Mouse (Mus musculus) CD4-positive helper T cell, adult 2 months (primary cell): Measurements from ENCODE around the gene 6430571L13Rik.

ENCODE experiments used
- DNase-seq: peaks from one replicate; pipeline ENCODE4 v3.0.0-alpha.2; 2012; ENCODE audit warnings: low read depth, missing footprints, low spot score

Gene 6430571L13Rik

GRCm38 (mm10) chr9:107338172-107338883 lies 2.1 kb upstream of the 6430571L13Rik start, which contains the start of gene Hemk1:
Gene Hemk1 (minus strand): TSS chr9:107338350.
- DNase-seq: peak; percentile 91

- DNase-seq: no peak
Measured at GRCm38 (mm10) chr9:107340911-107341645, 676 bp downstream of the 6430571L13Rik start.

GRCm38 (mm10) chr9:107342201-107342709 lies 1.9 kb downstream of the 6430571L13Rik start:
- no peak for DNase-seq

- DNase-seq: no peak
Measured at GRCm38 (mm10) chr9:107343146-107343943, 2.9 kb downstream of the 6430571L13Rik start.

- no peak for DNase-seq
Measured at GRCm38 (mm10) chr9:107344027-107344426, 3.6 kb downstream of the 6430571L13Rik start.

DNA sequence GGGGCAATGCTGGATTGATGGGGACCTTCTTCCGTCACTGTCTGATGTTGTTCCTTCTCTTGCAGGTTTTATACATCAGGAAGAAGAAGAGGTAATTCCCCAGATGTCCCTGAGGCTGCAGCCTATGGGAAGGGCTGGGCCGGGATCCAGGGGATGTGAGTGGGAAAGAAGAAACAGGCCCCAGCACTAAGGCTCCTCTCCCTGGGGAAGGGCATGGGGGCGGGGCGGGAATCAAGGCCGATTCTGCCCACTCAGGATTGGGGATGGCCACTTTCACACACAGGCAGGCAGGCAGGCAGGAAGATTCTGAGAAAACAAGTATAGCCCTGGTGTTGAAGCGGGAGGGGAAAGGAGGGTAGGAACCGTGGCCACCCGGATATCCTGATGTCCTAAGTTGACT lies 5.7 kb downstream of the 6430571L13Rik start:
- no peak for DNase-seq

DNA sequence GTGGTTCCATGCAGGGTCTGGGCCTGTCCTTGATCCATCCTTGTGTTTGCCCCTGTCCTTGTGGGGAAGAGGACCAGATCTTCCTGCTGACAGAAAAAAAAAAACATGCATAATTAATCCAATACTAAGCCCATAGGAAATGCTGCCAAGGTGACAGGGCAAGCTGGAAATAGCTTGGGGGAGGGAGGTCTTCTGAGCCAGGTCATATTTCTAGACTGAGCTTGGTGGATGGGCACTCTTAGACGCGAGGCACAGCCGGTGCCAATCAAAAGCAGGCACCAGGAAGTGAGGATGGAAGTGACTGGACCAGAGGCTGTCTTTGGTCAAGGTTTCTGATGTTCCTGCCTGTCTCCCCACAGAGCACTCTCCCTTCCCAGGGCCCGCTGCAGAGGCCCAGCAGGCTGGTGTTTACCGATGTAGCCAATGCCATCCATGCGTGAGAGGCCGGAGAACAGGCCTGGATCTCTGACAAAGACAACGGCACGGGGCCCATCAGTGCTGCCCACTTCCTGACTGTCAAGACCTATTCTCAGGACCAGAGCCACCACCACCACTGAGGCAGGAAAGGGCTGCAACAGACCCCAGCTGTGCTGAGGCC lies 7.3 kb downstream of the 6430571L13Rik start:
- no peak for DNase-seq

DNA sequence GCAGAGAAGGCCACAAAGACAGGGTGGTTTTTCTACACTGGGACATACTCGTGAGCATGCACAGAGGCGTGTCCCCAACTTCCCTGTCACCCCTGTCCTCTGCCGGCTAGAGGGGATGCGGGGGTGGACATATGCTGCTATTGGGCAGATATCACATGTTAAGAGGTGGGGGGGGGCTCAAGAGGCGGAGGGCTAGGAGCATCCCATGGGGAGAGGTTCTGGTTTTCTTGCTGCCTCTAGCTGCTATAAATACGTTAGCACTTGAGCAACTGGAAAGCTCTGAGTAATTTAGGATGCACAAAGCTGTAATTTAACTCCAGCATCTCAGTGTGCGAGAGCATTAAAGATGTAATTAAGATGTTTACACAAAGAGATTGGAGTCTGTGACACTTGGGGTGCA lies 8.9 kb downstream of the 6430571L13Rik start:
- no peak for DNase-seq

- DNase-seq: no peak
Measured at GRCm38 (mm10) chr9:107354826-107355225, 14.4 kb downstream of the 6430571L13Rik start.

GRCm38 (mm10) chr9:107355870-107356765 lies 15.7 kb downstream of the 6430571L13Rik start:
- DNase-seq: peak; percentile 73

GRCm38 (mm10) chr9:107357651-107358050 lies 17.2 kb downstream of the 6430571L13Rik start:
- DNase-seq: peak; percentile 58

- no peak for DNase-seq
Measured at GRCm38 (mm10) chr9:107360989-107361388, 20.6 kb downstream of the 6430571L13Rik start.

DNA sequence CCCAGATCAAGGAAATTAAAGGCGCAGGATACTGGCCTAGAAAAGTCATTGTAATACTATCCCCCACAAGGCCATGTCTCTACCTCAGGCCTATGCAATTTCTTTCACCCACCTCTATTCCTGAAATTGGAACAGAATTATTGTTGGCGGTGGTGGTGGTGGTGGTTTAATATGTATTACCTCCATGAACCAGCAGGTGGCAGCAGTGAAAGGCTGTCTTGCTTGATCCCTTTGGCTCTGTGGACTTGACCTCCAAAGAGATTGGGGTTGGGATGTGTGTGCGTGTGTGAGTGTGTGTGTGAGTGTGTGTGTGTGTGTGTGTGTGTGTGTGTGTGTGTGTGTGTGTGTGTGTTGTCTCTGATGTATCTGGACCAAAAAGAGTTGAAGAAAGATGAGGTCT lies 26.2 kb downstream of the 6430571L13Rik start:
- DNase-seq: peak; percentile 39

DNA sequence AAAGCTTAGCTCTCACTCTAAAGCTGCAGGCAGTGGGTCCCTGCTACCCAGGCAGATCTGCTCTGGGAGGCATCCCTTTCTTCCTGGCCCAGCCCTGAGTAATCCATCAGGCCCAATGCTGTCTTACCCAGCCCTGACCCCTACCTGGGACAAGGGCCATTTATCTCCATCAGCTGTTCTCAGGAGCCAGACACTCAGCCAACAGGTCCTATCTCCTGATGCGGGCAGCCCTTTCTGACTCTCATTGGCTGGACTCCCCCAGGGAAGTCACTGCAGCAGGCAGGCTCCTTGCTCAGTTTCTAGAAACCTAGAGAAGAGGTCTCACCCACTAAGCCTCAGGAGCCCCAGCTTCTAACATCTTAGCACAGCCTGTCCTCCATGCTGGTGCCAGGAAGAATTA lies 27.9 kb downstream of the 6430571L13Rik start:
- DNase-seq: no peak

DNA sequence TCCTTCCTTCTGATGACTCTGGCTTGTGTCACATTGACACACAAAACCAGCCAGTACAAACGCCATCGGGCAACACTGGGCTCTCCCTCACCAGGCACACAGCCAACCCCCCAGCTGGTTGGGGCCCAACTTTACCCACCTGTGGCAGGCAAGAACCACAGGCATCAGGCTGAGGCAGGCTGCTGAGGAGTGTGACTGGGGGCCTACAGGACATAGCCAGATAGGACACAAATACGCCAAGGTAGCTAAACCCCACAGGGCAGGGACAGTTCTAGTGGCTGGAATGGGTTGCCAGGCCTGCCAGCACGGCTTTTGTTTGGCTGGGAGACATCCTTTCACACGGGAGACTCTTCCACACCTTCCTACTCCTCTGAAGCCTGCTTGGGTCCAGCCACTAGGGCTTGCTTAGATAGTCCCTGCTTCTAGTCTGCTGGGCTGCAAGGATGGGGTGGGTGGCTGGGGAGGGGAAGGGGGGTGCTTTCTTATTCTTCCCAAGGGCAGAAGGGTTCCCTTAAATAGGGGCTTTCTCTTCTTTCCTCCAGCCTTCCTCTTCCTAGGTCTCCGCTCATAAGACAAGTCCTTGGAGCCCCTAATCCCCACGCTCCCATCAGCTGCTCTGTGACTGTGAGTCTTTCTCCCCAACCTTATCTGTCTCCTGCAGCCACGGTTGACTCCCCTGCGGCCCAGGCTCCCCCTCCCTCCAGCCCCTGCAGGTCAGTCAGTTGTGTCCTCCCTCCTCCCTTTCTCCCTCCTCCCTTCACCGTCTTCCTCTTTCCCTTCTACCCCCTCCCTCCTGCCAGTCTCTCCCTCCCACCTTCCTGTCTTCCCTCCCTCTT lies 29.1 kb downstream of the 6430571L13Rik start:
- no peak for DNase-seq

- DNase-seq: no peak
Measured at GRCm38 (mm10) chr9:107370106-107370463, 29.7 kb downstream of the 6430571L13Rik start.

DNA sequence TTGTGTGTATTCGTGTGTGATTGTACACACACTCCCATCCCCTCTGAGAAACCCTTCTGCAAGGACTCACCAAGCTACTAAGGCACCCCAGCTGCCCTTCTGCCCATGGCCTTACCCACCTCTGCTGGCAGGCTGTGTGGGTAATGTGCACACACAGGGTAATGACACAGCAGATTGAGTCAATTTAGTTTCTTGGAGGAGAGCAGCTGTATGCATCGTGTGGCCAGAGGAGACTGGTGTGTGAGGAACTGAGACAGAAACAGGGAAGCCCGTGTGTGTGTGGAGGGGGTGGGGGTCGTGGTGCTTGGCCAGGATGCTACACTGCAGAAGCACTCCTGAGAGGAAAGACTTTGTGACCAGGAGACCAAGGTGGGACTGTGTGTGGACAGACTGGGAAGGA lies 32.0 kb downstream of the 6430571L13Rik start:
- DNase-seq: no peak

DNA sequence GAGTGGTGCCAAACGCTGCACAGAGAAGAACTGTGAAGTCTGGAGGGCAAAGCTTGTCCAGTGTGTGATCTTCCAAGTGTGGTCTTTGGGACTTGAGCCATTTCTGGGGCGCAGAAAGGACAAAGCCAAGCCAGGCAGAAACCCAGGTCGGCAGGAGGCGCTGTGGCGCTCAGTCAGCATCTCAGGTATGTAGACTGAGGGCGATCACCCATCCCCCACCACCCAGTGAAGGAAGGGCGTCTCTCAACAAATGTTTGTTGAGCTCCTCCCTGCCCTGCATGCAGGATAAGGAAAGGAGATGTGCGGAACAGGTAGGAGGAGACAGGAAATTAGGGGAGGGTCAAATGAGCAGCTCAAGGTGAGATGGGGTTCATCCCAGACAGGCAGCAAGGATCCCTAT lies 34.2 kb downstream of the 6430571L13Rik start:
- DNase-seq: peak; percentile 15

DNA sequence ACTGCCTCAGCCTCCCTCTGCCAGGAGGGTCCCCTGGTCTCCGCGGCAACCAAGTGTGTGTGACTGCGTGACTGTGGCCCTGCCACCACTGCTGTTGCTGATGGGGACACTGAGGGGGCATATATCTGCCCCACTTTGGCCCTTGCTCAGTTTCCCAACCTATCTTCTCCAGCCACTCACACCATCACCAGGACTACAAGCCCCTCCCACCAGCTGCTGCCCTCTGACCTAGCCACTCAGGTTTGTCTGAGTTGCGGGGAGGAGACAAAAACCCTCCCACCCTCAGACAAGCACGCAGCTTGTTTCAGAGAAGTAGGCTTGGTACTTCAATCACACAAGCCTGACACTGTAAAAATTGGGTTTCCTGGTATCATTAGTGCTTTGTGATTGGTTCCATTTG lies 35.0 kb downstream of the 6430571L13Rik start:
- no peak for DNase-seq
